Mouse (Mus musculus): ENCODE measurements around the gene Irf6. TPM values are rescaled to one million over a fixed set of nuclear protein-coding genes. Genes with fewer than 3 reads are reported as not detected.

Gene Irf6
- total and polyA plus RNA-seq, 3 experiments, result 0.15 to 0.19 TPM; not detected in 1

GRCm38 (mm10) chr1:193160317-193161032 lies 7.6 kb downstream of the Irf6 start (continued):
- no peak; the same call in 1 of the 2 replicates for TF ChIP-seq SIN3A (IDR thresholded peaks at IDR 0.05; ENCODE audit: low read length)
- TF ChIP-seq GATA1 (IDR thresholded peaks at IDR 0.05; ENCODE audit: low read depth, low read length), result peak; percentile 73; the same call in 1 of the 2 replicates
- no peak for TF ChIP-seq ZNF384 (IDR thresholded peaks at IDR 0.05; ENCODE audit: low read depth, low read length)
- TF ChIP-seq NRF1 (IDR thresholded peaks at IDR 0.05; ENCODE audit: insufficient read depth, low read depth, low read length, poor library complexity, severe bottlenecking), result no peak
- TF ChIP-seq EP300 (IDR thresholded peaks at IDR 0.05; ENCODE audit: low read depth in 1 of 2, low read length in 2 of 2), result peak; percentile 19 to 40; a peak in 3 of 4 replicates
- TF ChIP-seq JUND (IDR thresholded peaks at IDR 0.05; ENCODE audit: low read depth, low read length), result no peak
- 0 out of 2 replicates have a peak, but pooled peaks have one; percentile 32 for TF ChIP-seq TCF12 (IDR thresholded peaks at IDR 0.05; ENCODE audit: low read depth, low read length)
- TF ChIP-seq CHD2 (IDR thresholded peaks at IDR 0.05; ENCODE audit: low read length), result peak; percentile 65
- TF ChIP-seq SMC3 (IDR thresholded peaks at IDR 0.05; ENCODE audit: low read depth, low read length), result no peak
- no peak for TF ChIP-seq E2F4 (IDR thresholded peaks at IDR 0.05; ENCODE audit: borderline replicate concordance, low read depth, low read length)
- TF ChIP-seq MXI1 (IDR thresholded peaks at IDR 0.05; ENCODE audit: low read depth, low read length), result peak; percentile 57
- TF ChIP-seq USF2 (IDR thresholded peaks at IDR 0.05; ENCODE audit: borderline replicate concordance in 1 of 2, insufficient read depth in 1 of 2, low read depth in 1 of 2, low read length in 2 of 2), result no peak
- peak; percentile 49; the same call in 1 of the 2 replicates for TF ChIP-seq MAZ (IDR thresholded peaks at IDR 0.05; ENCODE audit: low read depth, low read length)
- no peak for TF ChIP-seq TAL1 (IDR thresholded peaks at IDR 0.05; ENCODE audit: low read length)
- peak; percentile 64 for TF ChIP-seq ETS1 (IDR thresholded peaks at IDR 0.05; ENCODE audit: low read depth, low read length)
- no peak for TF ChIP-seq KAT2A (conservative IDR thresholded peaks at IDR 0.05; ENCODE audit: low read depth, low read length)
- TF ChIP-seq MAFK (IDR thresholded peaks at IDR 0.05; ENCODE audit: borderline replicate concordance, low read depth, low read length), result no peak
- TF ChIP-seq ZMIZ1 (IDR thresholded peaks at IDR 0.05; ENCODE audit: low read depth, low read length), result no peak
- peak; percentile 79 for TF ChIP-seq ELF1 (IDR thresholded peaks at IDR 0.05; ENCODE audit: low read depth, low read length)
- TF ChIP-seq NELFE (IDR thresholded peaks at IDR 0.05; ENCODE audit: low read depth, low read length), result peak; percentile 30; the same call in 1 of the 2 replicates
- no peak for TF ChIP-seq GABPA (IDR thresholded peaks at IDR 0.05; ENCODE audit: low read depth, low read length)
- TF ChIP-seq ZKSCAN1 (IDR thresholded peaks at IDR 0.05; ENCODE audit: low read depth, low read length), result no peak
- TF ChIP-seq BHLHE40 (IDR thresholded peaks at IDR 0.05; ENCODE audit: borderline replicate concordance, low read depth, low read length), result peak; percentile 43; the same call in 1 of the 2 replicates
- no peak for TF ChIP-seq POLR2AphosphoS2 (IDR thresholded peaks at IDR 0.05; ENCODE audit: low read length)
